1 mouse cellular context compared by ENCODE assay signal in genomic region chr7:7120921-7121601, GRCm38 (mm10).
TF ChIP-seq lines count a peak whose summit lies in the region.

Gene Zfp954, minus strand, starts transcription at chr7:7121488.

TF ChIP-seq in CH12.LX, 34 proteins besides CTCF, POLR2A, EP300 and RAD21 (continued from another document):
- TF ChIP-seq TBP (conservative IDR thresholded peaks at IDR 0.05; ENCODE audit: low read depth, low read length) (peak; percentile 85), JUN (IDR thresholded peaks at IDR 0.05; ENCODE audit: insufficient read depth, low read depth, low read length) (no peak)
